Mouse (Mus musculus) gastrocnemius, postnatal 36 days (tissue): ENCODE measurements around the gene Dusp22. TPM values are rescaled to one million over a fixed set of nuclear protein-coding genes. Genes with fewer than 3 reads are reported as not detected.
A peak's percentile ranks its signal among the peaks of the same experiment; 100 is the strongest.

Experiments used
- DNase-seq, 2 experiments: peaks; one replicate each; pipeline ENCODE4 v3.0.0; 2022
- intact Hi-C: fragments of 180-260 bp; cut with DNase I; formaldehyde crosslinking; loops from one replicate; pipeline ENCODE4 v1.15.1; 2025
- total RNA-seq, 2 experiments: library from RNA; stranded (reverse); gene quantifications; 2 replicates each; pipeline ENCODE4 v1.2.3; 2021

Gene Dusp22
- total RNA-seq, 2 experiments from 2014 or later, result 43.4 to 43.5 TPM

DNA sequence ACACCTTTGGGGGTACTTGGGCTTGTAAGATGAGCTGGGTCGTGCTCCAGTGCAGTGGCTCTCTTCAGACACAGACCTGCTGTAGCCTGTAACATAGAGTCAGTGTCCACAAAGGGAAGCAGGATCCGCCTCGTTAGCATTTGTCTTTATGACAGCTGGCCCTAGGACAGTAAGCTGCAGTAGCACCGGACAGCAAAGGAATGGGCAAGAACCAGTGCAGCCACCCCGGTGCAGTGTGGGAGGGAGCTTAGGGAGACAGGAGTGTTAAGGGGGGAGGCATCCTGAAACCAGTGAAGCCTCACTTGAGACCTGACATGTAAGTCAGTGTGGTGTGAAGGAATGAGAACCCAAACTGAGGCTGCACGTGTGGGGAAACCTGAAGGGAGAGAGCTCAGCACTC is 52.5 kb downstream of the Dusp22 start:
- intact Hi-C loops, result no loop called here
- no peak for DNase-seq

- no peak for DNase-seq
- intact Hi-C loops, result no loop called here
These were observed 53.8 kb downstream of the Dusp22 start for GRCm38 (mm10) chr13:30713621-30714020.

DNA sequence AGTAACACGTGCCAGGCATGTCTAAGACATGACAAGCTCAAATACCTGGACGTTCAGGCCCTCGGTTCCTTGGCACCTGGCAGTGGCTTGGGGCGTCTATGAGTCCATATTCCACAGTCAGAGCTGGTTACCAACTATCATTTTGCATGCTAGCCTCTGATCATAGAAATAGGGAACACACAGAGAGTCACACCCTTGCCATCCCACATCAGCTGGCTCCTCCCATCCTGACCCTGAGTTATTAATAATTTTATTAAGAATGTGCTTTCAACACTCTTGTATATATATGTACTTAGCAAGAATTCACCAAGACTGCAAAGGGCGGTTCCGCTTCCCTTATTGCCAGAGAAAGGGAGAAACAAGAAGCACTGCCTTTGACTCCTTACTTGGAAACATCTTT is 54.8 kb downstream of the Dusp22 start:
- no peak for DNase-seq
- intact Hi-C loops, result no loop called here

GRCm38 (mm10) chr13:30715060-30715459 is 55.3 kb downstream of the Dusp22 start:
- intact Hi-C loops, result no loop called here
- DNase-seq, result no peak

GRCm38 (mm10) chr13:30715573-30715972 is 55.8 kb downstream of the Dusp22 start:
- intact Hi-C loops, result no loop called here
- no peak for DNase-seq

- intact Hi-C loops, result no loop called here
- DNase-seq, result no peak
These were observed 56.8 kb downstream of the Dusp22 start for GRCm38 (mm10) chr13:30716611-30717010.

GRCm38 (mm10) chr13:30722601-30723000 is 62.8 kb downstream of the Dusp22 start:
- intact Hi-C loops, result no loop called here
- DNase-seq, result no peak

DNA sequence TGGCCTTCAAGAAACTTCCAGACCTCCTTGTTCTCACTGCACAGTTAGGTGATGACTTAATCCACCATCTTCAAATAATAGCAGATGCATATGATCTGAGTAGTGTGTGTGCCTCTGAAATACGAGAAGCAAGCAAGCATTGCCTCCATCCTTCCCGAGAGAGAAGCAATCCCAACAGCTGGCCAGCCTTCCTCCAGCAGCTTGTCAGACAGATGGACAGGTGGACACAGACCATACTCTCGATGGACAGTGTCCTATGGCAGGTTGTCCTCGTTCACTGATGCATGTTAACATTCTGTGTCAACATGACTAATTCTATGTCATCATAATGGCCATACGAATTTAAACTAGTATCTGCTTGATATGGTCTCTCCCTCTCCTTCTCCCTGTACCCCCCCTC is 63.5 kb downstream of the Dusp22 start:
- intact Hi-C loops, result no loop called here
- no peak for DNase-seq

DNA sequence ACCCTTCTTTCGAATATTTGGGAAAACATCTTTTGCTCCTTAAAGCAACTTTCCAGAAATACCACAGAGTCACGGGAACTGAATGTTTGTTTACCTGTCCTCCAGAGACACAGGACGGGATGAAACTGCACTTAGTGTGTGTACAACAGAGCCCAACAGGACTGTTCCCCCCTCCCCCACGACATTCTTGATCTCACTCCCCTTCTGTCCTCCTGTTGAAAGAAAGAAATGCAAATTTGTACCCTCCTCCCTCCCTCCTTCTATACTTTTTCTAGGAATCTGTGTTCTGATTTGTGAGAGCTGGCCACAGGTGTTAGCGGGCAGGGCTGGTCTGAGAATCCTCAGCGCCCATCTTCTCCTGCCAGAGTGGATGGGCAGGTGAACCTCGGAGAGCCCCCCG is 64.1 kb downstream of the Dusp22 start:
- no peak for DNase-seq
- intact Hi-C loops, result no loop called here

- DNase-seq, result no peak
These were observed 65.0 kb downstream of the Dusp22 start for GRCm38 (mm10) chr13:30724691-30725271.

GRCm38 (mm10) chr13:30726879-30727278 is 67.1 kb downstream of the Dusp22 start:
- DNase-seq, result no peak
- intact Hi-C loops, result loop anchor here (5.0 kb wide), 2 partner anchors 120 to 160 kb away; no protein-coding TSS in a partner anchor

More at GRCm38 (mm10) chr13:30724691-30725271, 65.0 kb downstream of the Dusp22 start:
- intact Hi-C loops, result loop anchor here (5.0 kb wide), 2 partner anchors 117 to 157 kb away; no protein-coding TSS in a partner anchor

- intact Hi-C loops, result loop anchor here (5.0 kb wide), 2 partner anchors 121 to 161 kb away; no protein-coding TSS in a partner anchor
These were observed 68.4 kb downstream of the Dusp22 start for GRCm38 (mm10) chr13:30728155-30728554.

DNA sequence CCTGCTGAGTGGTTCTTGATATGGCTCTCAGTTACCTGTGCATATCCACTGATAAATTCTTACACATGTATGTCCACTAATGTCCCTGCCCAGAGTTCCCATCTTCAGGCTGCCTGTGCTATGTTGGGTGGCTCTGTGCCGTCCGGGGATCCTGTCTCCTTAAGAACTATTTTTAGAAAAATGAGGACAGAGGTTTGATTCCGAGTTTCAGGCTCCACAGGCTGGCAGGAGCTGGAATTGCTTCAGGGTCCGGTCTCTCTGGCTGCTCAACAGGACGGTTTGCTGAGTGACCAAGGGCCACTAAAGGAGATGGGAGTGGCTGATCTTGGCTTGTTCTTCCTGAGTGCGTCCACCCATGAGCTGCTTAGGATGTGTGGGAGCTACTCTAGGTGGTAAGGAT is 69.4 kb downstream of the Dusp22 start:
- intact Hi-C loops, result loop anchor here (5.0 kb wide), 2 partner anchors 122 to 162 kb away; no protein-coding TSS in a partner anchor
- peak in 1 of 2 experiments; percentile 32 for DNase-seq

More at GRCm38 (mm10) chr13:30728155-30728554, 68.4 kb downstream of the Dusp22 start:
- DNase-seq, result no peak

GRCm38 (mm10) chr13:30730104-30730793 is 70.5 kb downstream of the Dusp22 start:
- DNase-seq, result no peak
- intact Hi-C loops, result no loop called here

GRCm38 (mm10) chr13:30732709-30733445 is 73.1 kb downstream of the Dusp22 start:
- intact Hi-C loops, result no loop called here

GRCm38 (mm10) chr13:30736721-30737120 is 76.9 kb downstream of the Dusp22 start:
- DNase-seq, result no peak
- intact Hi-C loops, result no loop called here

More at GRCm38 (mm10) chr13:30732709-30733445, 73.1 kb downstream of the Dusp22 start:
- no peak for DNase-seq

DNA sequence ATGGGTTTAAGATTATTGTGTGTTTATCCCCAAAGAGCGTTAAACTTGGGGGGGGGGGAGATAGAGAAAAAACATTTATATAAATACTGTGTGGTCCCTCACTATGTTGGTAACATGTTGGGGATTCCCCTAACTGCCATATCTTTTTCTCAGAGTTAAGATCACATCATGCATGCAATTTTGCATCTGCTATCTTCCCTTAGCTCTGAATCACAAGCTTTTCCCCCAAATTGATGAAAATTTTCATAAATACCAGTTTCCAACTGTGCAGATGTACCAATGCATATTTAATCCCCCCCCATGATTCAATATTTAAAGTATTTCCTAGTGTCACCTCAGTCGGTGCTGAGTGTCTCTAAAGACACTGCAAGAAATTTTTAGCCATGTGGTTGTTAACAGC is 77.5 kb downstream of the Dusp22 start:
- intact Hi-C loops, result no loop called here
- no peak for DNase-seq

- intact Hi-C loops, result no loop called here
- DNase-seq, result no peak
These were observed 78.6 kb downstream of the Dusp22 start for GRCm38 (mm10) chr13:30738310-30738840.

GRCm38 (mm10) chr13:30741172-30741571 is 81.4 kb downstream of the Dusp22 start:
- DNase-seq, result no peak
- intact Hi-C loops, result no loop called here

DNA sequence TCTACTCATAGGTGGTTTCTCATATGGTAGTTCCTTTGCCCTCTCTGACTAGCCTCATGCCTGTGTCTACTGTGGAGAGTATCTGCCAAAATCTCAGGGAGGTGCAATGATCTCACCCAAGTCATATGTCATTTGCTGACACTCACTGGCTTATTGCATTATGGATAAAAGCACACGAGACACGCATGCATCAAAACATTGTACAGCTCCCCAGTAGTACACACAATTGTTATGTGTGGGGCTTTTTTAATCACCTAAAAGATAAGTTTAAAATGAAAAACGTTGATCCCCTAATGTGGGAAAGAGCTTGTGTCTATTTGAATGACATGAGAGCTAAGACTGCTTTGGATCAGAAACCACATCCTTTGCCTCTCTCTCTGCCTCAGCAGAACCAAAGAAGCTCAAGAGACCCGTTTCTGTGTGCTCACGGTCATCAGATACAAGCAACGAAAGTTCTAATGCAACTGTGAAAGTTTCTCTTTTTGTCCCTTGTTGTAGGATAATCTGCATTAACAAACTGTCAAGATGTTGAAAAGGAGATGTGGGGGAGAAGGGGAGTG is 82.7 kb downstream of the Dusp22 start:
- intact Hi-C loops, result no loop called here
- DNase-seq, result no peak

DNA sequence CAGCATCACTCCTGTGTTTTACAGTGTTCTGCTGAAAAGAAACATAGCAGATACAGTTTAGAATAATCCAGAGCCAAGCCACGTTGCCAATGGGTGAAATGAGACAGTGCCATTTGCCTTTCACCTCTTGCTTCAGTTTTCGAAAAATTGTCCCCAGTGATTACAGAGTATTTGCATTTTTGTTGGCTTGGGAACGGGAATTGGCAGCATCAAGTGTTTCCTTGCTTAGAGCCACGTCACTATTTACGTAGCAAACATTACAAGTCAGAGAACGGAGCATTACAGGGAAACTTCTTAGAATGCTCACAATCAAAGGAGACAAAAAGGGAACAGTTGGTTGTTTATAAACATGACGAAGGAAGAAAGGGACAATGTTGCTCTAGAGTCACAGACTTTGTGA is 85.3 kb downstream of the Dusp22 start:
- DNase-seq, result no peak
- intact Hi-C loops, result no loop called here
